Mouse (Mus musculus): Measurements from ENCODE around the gene Nceh1. TPM values are rescaled to one million over a fixed set of nuclear protein-coding genes. Genes with fewer than 3 reads are reported as not detected.

Nceh1 gene
- polyA plus RNA-seq, 1 experiment from 2014 or later = 7.0 TPM

- Histone ChIP-seq H3K27ac (replicated peaks) (no peak overlapping the region), H3K9ac (no peak overlapping the region), H3K36me3 (no peaks in the 10 kb centered on the region), H3K9me3 (no peaks in the 10 kb centered on the region), H3K4me2 (no peak overlapping the region), H3K27me3 (no peaks in the 10 kb centered on the region), H3K4me3 (no peak overlapping the region), H3K4me1 (replicated peaks) (no peaks in the 10 kb centered on the region)
- no peak for ATAC-seq (ENCODE audit: low read depth)
- WGBS = 84% methylated on average over 8 of the region's 8 CpGs
Measured at GRCm38 (mm10) chr3:27214016-27214816, 31.5 kb downstream of the Nceh1 start.

DNA sequence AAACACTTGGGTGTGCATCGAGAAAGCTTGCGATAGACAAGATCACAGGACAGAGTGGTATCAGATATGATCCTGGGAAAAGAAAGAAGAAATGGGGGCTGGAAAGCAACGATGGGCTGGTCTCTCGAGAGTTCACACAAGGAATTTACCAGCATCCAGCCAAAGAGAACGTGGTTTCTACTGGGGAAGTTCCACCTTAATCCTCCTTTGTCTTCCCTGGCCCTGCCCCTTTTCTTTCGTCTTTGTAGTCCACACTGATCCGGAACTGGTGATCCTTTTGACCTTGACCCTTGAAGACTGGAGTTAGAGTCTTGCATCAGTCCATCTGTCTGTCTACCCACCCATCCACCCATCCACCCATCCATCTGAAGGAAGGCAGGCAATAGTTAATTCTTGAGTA is 34.6 kb downstream of the Nceh1 start:
- Histone ChIP-seq H3K4me1 (replicated peaks) (no peaks in the 10 kb centered on the region), H3K27me3 (no peaks in the 10 kb centered on the region), H3K4me3 (no peak overlapping the region), H3K36me3 (no peaks in the 10 kb centered on the region), H3K27ac (replicated peaks) (no peak overlapping the region), H3K9ac (no peak overlapping the region), H3K4me2 (no peak overlapping the region), H3K9me3 (no peaks in the 10 kb centered on the region)
- ATAC-seq (ENCODE audit: low read depth) = no peak
- 84% methylated on average over 7 of the region's 7 CpGs for WGBS

DNA sequence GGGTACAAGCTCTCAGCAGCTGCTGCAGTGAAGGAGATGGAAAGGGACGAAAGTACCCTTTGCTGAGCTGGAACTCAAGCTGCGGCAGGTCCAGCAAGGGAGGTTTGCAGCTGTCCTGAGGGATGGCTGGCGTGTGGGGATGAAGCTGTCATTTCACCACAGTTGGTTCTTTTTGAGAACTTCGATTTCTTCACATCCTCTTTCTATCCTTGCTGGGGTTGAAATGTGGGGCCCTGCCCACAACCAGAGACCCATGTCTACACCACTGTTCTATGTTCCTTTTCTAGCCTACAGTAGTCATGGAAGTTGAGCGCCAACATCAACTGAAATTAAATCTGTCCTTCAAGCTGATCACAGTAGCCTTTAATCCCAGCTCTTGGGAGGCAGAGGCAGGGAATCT is 35.8 kb downstream of the Nceh1 start:
- Histone ChIP-seq H3K27me3 (no peaks in the 10 kb centered on the region), H3K4me3 (no peak overlapping the region), H3K36me3 (no peaks in the 10 kb centered on the region), H3K27ac (replicated peaks) (no peak overlapping the region), H3K4me2 (no peak overlapping the region), H3K4me1 (replicated peaks) (no peaks in the 10 kb centered on the region), H3K9ac (no peak overlapping the region), H3K9me3 (no peaks in the 10 kb centered on the region)
- ATAC-seq (ENCODE audit: low read depth) = no peak
- 91% methylated on average over 5 of the region's 5 CpGs for WGBS

DNA sequence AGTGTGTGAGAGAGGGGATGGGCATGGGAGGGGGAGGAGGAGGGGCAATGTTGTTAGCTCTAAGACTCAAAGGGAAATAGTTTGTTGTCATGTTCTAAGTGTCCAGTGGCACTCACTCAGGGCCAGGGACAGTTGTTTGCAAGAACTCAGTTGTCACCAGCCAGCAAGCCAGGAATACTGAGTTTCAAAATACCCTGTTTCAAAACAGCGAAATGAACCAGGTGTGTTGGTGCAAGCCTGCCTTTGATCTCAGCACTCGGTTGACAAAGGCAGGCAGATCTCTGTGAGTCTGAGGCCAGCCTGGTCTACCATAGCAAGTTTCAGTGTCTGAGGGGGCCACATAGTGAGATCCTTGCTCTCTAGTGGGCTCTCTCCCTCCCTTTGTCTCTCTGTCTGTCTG is 39.3 kb downstream of the Nceh1 start:
- Histone ChIP-seq H3K27me3 (no peaks in the 10 kb centered on the region), H3K9ac (no peak overlapping the region), H3K36me3 (no peaks in the 10 kb centered on the region), H3K4me2 (no peak overlapping the region), H3K4me1 (replicated peaks) (no peaks in the 10 kb centered on the region), H3K4me3 (no peak overlapping the region), H3K27ac (replicated peaks) (no peak overlapping the region), H3K9me3 (no peaks in the 10 kb centered on the region)
- 84% methylated on average over 2 of the region's 2 CpGs for WGBS
- no peak for ATAC-seq (ENCODE audit: low read depth)

GRCm38 (mm10) chr3:27222488-27222887 is 39.7 kb downstream of the Nceh1 start:
- WGBS = 84% methylated on average over 17 of the region's 17 CpGs
- no peak for ATAC-seq (ENCODE audit: low read depth)
- Histone ChIP-seq H3K27ac (replicated peaks) (no peak overlapping the region), H3K4me1 (replicated peaks) (no peaks in the 10 kb centered on the region), H3K4me3 (no peak overlapping the region), H3K27me3 (no peaks in the 10 kb centered on the region), H3K36me3 (no peaks in the 10 kb centered on the region), H3K9ac (no peak overlapping the region), H3K9me3 (no peaks in the 10 kb centered on the region), H3K4me2 (no peak overlapping the region)

DNA sequence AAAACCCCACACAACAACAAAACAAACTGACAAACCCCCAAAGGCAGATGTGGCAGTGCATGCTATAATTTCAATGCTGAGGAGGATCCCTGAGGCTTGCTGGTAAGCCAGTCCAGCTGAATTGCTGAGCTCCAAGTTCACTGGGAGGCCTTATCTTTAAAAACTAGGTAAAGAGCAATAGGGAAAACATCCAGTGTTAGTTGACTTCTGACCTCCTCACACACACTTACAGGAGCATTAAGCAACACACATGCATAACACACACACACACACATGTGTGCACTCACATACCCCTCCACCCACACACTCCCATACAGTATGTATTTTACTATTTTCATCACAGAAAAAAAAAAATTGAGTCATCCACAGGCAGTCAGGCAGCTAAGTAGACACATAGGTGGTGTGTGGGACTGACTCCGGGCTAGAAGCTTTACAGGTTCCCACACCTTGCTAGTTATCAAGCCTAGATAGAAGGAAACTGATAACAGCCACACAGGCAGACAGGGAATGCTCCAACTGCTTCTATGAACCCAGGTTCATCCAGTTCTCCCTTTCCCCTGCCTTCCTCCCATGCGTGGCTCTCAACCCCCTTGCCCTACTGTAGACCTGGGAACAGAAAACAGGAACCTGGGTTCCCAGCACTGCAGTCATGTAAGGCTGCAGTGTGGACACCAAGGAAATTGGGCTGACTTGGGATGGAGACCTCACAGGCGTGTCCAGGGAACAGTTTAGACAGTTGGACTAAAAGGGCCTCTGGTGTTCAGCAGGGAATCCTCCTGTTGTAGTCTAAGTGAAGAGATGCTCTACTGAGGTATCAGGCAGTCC is 45.1 kb downstream of the Nceh1 start:
- 88% methylated on average over 3 of the region's 3 CpGs for WGBS

DNA sequence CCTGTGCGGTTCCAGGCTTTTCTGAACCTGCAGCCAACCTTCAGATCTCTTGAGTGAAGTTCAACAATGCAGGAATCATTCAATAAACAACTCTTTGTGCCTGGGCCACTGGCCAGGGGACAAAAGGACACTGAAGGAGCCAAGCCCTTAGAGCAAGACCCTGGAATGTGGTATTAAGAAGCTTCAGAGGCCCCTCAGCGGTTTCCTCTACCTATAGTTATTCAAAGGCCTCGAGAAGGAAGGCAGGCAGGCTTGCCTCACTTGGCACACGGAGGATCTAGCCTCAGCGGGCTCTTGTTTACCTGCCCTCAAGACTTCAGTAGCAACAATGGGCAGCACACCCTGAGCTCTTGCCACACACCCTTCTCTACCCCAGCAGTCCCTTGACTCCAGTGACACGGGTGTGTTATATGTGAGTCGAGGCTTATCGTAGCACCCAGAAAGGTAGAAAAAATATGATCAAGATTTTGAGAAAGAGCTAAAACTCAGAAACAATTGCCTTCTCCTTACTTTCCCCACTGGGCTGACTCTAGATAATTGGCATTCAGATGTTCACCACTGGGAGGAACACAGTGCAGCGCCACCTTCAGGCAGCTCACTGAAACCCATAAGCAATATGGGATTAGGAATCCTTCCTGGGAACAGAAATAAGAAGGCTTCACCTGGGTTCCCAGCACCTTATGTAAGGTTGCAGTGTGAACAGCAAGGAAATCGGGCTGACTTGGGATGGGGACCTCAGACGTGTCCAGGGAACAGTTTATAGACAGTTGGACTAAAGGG is 46.0 kb downstream of the Nceh1 start:
- Histone ChIP-seq H3K27ac (replicated peaks) (no peak overlapping the region), H3K27me3 (no peaks in the 10 kb centered on the region), H3K9ac (no peak overlapping the region), H3K4me1 (replicated peaks) (no peaks in the 10 kb centered on the region), H3K9me3 (no peaks in the 10 kb centered on the region), H3K4me3 (no peak overlapping the region), H3K4me2 (no peak overlapping the region), H3K36me3 (0 out of 2 replicates have a peak, but pooled peaks cover 6% of the 10 kb centered on the region)
- no peak for ATAC-seq (ENCODE audit: low read depth)
- 75% methylated on average over 11 of the region's 11 CpGs for WGBS

More for the DNA sequence above, 45.1 kb downstream of the Nceh1 start:
- no peak for ATAC-seq (ENCODE audit: low read depth)
- no peaks in the 10 kb centered on the region for H3K9me3 ChIP-seq
- no peak overlapping the region for H3K4me2 ChIP-seq
- 0 out of 2 replicates have a peak, but pooled peaks cover 6% of the 10 kb centered on the region for H3K36me3 ChIP-seq
- no peak overlapping the region for H3K4me3 ChIP-seq
- no peaks in the 10 kb centered on the region for H3K4me1 ChIP-seq (replicated peaks)
- no peaks in the 10 kb centered on the region for H3K27me3 ChIP-seq
- no peak overlapping the region for H3K27ac ChIP-seq (replicated peaks)
- no peak overlapping the region for H3K9ac ChIP-seq

GRCm38 (mm10) chr3:27233361-27233760 is 50.6 kb downstream of the Nceh1 start:
- ATAC-seq (ENCODE audit: low read depth) = no peak
- no peaks in the 10 kb centered on the region for H3K4me1 ChIP-seq (replicated peaks)
- no peak overlapping the region for H3K4me3 ChIP-seq
- WGBS = 87% methylated on average over 4 of the region's 4 CpGs
- H3K4me2 ChIP-seq = no peak overlapping the region
- H3K27ac ChIP-seq (replicated peaks) = no peak overlapping the region
- H3K36me3 ChIP-seq = 0 out of 2 replicates have a peak, but pooled peaks cover under 1% of the 10 kb centered on the region
- H3K9me3 ChIP-seq = no peaks in the 10 kb centered on the region
- H3K27me3 ChIP-seq = no peaks in the 10 kb centered on the region
- no peak overlapping the region for H3K9ac ChIP-seq

DNA sequence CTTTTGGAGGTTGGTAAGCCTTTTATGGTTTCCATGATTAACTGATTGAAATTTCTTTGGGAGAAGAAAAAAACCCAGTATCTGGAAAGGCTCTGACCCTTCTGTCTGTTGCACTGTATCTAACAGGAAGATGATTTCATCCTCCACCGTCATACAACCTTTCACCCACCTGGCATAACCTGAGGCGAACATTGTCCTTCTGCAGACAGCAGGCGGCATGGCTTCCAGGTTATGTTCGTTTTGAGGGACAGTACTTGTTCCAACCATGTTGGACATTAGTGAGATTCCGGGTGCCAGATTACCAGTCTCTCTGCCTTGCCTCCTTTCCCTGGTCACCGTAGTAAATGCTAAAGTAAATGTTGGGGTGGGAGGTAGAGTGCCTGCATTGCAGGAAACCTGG is 51.1 kb downstream of the Nceh1 start:
- Histone ChIP-seq H3K9me3 (no peaks in the 10 kb centered on the region), H3K36me3 (no peaks in the 10 kb centered on the region), H3K27ac (replicated peaks) (no peak overlapping the region), H3K9ac (no peak overlapping the region), H3K4me1 (replicated peaks) (no peaks in the 10 kb centered on the region), H3K4me3 (no peak overlapping the region), H3K4me2 (no peak overlapping the region), H3K27me3 (no peaks in the 10 kb centered on the region)
- ATAC-seq (ENCODE audit: low read depth) = no peak
- WGBS = 88% methylated on average over 6 of the region's 6 CpGs

GRCm38 (mm10) chr3:27234976-27235375 is 52.2 kb downstream of the Nceh1 start:
- WGBS = 66% methylated on average over 1 of the region's 1 CpGs
- H3K27me3 ChIP-seq = no peaks in the 10 kb centered on the region

GRCm38 (mm10) chr3:27237226-27237625 is 54.5 kb downstream of the Nceh1 start:
- H3K36me3 ChIP-seq = peaks cover 8% of the 10 kb centered on the region
- 26% methylated on average over 2 of the region's 2 CpGs for WGBS
- no peak overlapping the region for H3K9ac ChIP-seq
- H3K4me1 ChIP-seq (replicated peaks) = no peaks in the 10 kb centered on the region
- no peak for ATAC-seq (ENCODE audit: low read depth)
- H3K4me3 ChIP-seq = no peak overlapping the region
- no peak overlapping the region for H3K27ac ChIP-seq (replicated peaks)
- no peaks in the 10 kb centered on the region for H3K9me3 ChIP-seq
- no peak overlapping the region for H3K4me2 ChIP-seq
- H3K27me3 ChIP-seq = no peaks in the 10 kb centered on the region

More at GRCm38 (mm10) chr3:27234976-27235375, 52.2 kb downstream of the Nceh1 start:
- Histone ChIP-seq H3K4me3 (no peak overlapping the region), H3K4me1 (replicated peaks) (no peaks in the 10 kb centered on the region), H3K27ac (replicated peaks) (no peak overlapping the region), H3K36me3 (no peaks in the 10 kb centered on the region), H3K9me3 (no peaks in the 10 kb centered on the region), H3K9ac (no peak overlapping the region), H3K4me2 (no peak overlapping the region)
- ATAC-seq (ENCODE audit: low read depth) = no peak

GRCm38 (mm10) chr3:27238563-27238962 is 55.8 kb downstream of the Nceh1 start:
- Histone ChIP-seq H3K4me2 (no peak overlapping the region), H3K9me3 (no peaks in the 10 kb centered on the region), H3K36me3 (peaks cover 8% of the 10 kb centered on the region), H3K4me3 (no peak overlapping the region), H3K4me1 (replicated peaks) (no peaks in the 10 kb centered on the region), H3K27ac (replicated peaks) (no peak overlapping the region), H3K9ac (no peak overlapping the region), H3K27me3 (no peaks in the 10 kb centered on the region)
- 86% methylated on average over 5 of the region's 5 CpGs for WGBS
- ATAC-seq (ENCODE audit: low read depth) = no peak
